Mouse (Mus musculus) erythroid progenitor cell, adult 5-6 weeks (primary cell): Measurements from ENCODE around the gene Mtf2. TPM values are rescaled to one million over a fixed set of nuclear protein-coding genes. Genes with fewer than 3 reads are reported as not detected.
"Not testable (repeated sequence)": the region's sequence is repeated elsewhere in the genome, so short reads cannot be mapped to it uniquely, and the experiment has no call there.

Source experiments
- ATAC-seq: replicated peaks from 2 replicates; pipeline ENCODE4 v1.8.0; 2016; ENCODE audit warnings: moderate number of reproducible peaks, mild to moderate bottlenecking, moderate TSS enrichment, inconsistent platforms; ENCODE audit not compliant: poor library complexity, low FRiP score, severe bottlenecking
- total RNA-seq, 2 experiments: library from RNA; stranded (forward) in 1 of 2; stranded (reverse) in 1 of 2; fragments of 150-400 nt in 1 of 2; fragments of 186-747, 209-891 nt in 1 of 2; gene quantifications; 2 replicates each; pipeline versions ENCODE4 v1.2.3 to v1.2.4; 2015 to 2017; ENCODE audit warnings: low replicate concordance in 2 of 2

Gene Mtf2
- total RNA-seq, 2 experiments from 2014 or later: 15.4 to 26.4 TPM

DNA sequence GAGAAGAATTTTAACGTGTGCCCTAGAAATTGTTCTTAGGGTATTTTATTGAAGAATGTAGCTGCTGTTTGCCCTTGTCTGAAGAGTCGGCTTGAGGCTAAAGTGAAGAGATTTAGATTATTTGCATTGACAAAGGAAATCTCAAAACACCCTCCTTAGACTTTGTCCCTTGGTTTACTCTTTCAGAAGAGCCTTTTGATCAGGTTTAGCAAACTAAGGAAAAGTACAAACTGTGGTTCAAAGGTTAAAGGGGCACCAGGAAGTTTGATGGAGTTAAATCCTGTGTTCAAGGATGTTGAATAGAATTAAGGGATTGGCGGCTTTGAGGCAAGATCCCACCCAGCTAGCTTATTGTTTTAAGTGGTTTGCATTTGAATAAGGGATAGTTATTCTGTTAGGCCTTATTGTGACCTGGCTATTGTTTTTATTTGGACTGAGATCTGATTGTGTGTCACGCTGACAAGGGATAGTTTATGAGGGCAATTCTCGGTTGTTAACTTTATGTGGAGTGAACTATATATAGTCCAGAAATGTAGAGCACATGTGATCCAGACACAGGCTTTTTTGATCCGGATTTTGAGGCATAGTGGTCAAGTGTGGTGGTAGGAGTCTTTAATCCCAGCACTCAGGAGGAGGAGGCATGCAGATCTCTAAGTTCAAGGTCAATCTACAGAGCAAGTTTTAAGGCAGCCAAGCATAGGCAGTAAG is 11.5 kb downstream of the Mtf2 start:
- no peak for ATAC-seq

DNA sequence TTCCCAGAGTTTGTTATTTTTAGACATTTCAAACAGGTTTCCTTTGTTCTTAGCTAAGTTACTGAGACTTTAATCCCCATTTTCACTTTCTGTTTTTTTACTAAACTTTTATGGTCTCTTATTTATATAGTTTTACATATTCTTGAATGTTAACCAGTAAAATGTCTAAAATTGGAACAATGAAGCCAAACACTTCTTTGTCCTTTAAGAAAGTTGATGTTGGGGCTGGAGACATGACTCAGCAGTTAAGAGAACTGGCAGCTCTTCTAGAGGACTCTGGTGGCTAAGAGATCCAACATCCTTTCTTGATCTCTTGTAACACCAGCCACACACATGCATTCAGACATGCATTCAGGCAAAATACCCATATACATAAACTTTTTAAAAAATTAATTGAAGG is 14.1 kb downstream of the Mtf2 start:
- ATAC-seq: 0 out of 2 replicates have a peak, but pooled peaks have one; percentile 52

DNA sequence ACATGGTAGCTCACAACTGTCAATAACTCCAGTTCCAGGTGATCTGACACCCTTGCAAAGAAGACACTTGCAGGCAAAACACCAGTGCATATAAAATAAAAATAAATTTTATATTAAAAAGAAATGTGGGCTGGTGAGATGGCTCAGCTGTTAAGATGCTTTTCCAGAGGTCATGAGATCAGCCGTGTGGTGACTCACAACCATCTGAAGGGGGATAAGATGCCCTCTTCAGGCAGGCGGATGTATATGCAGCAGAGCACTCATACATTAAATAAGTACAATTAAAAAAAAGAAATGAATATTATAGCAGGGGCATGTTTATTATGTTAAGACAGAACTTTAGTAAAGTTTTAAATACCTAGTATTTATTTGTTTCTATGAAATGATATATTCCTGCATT is 16.9 kb downstream of the Mtf2 start:
- ATAC-seq: no peak

DNA sequence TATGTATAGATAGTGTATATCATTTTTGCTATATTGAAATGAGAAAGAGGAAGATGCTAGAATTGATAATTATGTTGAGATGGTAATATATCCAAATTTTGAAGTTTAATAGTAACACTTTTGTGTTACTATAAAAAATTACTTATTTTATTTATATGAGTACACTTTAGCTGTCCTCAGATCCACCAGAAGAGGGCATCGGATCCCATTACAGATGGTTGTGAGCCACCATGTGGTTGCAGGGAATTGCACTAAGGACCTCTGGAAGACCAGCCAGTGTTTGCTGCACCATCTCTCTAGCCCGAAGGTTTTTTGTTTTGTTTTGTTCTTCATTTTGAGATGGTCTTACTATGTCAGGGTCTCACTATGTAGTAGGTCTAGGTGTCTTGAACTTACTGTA is 20.0 kb downstream of the Mtf2 start:
- ATAC-seq: no peak

DNA sequence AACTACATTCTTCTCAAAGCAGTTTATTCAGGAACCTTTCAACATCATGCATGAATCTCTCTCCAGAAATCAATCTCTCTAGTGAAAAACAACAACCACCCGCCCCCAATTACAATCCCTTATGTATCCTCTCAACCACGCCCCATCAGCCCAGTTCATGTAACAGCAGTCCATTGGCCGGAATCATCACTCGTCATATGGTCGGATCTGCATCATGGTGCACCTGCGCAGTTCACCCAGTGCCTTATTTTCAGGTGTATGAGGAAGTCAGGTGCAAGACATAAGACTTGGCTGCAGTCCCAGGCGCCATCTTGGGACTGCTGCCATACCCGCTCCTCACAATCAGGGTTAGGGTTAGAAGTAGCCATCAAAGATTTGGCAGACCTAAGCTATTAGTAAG is 27.3 kb downstream of the Mtf2 start:
- ATAC-seq: not testable (repeated sequence)

DNA sequence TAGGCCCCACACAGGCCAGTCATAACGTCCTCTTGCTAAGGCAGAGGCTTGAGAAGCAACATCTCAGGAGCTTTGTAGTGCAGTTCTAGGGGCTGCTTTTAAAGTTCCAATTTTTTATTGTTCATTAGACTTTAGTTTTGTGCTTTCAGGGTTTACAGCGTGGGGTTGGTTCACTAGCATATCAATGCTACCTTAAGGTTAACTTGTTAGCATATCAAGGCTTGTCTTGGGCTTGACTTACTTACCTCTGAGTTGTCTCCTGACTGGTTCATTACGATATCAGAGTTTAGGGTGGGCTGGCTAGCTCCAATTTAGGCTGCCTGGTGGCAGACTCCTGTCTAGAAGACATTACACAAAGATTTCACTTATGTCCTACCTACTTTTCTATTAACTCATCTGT is 32.2 kb downstream of the Mtf2 start:
- no peak for ATAC-seq

DNA sequence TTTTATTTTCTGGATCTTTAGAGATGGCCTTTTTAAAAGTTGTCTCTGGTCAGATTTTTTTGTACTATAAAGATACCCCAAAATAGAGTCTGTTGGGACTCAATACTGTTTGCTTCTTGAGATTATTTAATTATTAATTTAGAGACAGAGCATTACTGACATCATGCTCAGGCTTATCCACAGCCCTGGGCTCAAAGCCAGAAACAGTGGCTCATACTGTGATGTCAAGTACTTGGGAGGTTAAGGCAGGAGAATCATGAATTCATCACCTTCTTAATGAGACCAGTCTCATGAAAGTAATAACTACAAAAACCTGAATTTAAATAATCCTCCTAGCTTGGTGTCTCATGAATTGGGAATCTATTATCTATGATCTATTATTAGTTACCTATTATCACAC is 34.7 kb downstream of the Mtf2 start:
- no peak for ATAC-seq

DNA sequence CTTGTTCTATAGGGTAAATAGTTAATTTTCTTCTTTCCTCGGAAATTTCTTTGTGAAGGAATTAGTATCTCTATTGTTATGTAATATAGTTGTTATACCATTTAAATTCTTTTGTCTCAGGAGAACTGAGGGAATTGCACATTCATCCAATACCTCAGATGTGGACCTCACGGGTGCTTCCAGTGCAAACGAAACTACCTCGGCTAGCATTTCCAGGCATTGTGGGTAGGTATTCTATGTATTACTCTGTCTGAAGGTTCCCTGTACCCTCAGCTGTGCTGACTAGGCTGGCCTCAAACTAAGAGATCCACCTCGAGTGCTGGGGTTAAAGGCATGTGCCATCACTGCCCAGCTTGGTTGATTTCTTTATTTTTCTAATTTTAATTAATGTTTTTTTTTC is 38.8 kb downstream of the Mtf2 start:
- no peak for ATAC-seq

DNA sequence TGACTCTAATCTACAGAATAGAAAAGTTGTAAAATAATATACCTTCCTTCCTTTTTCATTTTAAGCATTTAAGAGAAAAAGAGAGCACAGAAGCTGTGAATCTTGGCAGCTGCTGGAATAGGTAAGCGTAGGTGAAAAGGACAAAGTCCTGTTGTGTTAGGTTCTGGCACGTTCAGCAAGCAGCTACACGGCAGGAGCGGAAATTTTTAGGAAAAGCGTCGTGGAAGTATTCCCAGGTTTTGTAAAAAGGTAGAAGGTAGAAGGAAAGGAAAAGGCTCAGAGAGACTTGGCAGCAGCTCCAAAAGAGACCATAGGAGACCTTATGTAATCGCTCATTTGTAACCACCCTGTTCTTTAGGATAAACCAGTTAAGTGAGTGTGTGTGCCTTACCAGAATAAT is 43.9 kb downstream of the Mtf2 start:
- no peak for ATAC-seq

DNA sequence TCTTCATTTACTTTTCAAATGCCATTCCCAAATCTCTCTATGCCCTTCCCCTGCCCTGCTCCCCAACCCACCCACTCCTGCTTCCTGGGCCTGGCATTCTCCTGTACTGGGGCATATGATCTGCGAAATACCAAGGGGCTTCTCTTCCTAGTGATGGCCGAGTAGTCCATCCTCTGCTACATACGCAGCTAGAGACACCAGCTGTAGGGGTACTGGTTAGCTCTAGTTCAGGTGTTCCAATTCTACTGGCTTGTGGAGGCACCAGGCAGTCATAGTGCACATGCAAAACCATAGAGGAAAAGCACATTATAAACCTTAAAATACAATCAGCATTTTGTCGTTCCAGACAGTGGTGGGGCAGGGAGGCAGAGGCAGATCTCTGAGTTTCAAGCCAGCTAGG is 52.2 kb downstream of the Mtf2 start:
- ATAC-seq: no peak

DNA sequence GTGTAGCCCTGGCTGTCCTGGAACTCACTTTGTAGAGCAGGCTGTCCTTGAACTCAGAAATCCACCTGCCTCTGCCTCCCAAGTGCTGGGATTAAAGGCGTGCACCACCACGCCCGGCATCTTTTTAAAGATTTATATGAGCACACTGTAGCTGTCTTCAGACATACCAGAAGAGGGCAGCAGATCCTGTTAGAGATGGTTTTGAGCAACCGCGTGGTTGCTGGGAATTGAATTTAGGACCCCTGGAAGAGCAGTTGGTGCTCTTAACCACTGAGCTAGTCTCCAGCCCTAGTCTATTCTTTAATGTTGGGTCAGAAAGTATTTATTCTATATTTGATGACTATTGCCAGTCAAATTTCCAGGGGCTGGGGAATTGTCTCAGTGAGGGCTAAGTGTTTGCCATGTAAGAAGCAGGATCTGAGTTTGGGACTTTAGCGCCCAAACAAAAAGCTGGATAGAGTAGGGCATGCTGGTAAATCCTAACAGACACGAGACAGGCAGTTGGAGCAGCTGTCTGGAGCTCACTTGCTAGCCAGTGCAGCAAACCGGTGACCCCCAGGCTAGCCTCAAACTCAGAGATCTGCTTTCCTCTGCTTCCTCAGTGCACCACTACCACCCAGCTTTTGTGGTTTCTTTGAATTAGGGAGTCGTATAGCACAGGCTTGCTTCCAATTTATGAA is 54.9 kb downstream of the Mtf2 start:
- ATAC-seq: no peak

DNA sequence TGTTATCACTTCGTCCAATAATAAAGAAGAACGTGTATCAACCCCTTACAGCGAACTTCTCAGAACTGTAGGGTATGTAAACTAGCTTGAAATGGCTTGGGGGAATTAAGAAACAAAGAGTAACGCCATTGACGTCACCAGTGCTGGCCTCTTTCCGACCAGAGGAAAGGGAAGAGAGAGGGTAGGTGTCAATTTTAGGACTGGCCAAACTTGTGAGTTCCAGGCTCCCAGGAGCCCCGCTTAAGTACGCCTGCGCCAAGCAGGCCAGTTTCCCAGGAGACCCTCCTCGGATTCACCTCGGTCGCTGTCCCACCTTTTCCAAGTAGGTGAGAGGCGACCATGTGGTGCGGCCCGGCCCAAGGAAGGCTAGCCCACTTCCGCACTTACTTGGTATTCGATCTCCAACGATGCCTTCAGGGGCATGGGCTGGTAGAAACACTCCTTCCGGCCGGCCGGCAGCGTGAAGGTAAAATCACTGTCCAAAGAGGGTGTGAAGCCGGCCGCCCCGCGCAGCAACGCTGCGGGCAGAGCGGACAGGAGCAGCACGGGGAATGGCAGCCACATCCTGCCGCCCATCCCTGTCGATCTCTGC is 66.5 kb downstream of the Mtf2 start:
- peak; percentile 70 for ATAC-seq

DNA sequence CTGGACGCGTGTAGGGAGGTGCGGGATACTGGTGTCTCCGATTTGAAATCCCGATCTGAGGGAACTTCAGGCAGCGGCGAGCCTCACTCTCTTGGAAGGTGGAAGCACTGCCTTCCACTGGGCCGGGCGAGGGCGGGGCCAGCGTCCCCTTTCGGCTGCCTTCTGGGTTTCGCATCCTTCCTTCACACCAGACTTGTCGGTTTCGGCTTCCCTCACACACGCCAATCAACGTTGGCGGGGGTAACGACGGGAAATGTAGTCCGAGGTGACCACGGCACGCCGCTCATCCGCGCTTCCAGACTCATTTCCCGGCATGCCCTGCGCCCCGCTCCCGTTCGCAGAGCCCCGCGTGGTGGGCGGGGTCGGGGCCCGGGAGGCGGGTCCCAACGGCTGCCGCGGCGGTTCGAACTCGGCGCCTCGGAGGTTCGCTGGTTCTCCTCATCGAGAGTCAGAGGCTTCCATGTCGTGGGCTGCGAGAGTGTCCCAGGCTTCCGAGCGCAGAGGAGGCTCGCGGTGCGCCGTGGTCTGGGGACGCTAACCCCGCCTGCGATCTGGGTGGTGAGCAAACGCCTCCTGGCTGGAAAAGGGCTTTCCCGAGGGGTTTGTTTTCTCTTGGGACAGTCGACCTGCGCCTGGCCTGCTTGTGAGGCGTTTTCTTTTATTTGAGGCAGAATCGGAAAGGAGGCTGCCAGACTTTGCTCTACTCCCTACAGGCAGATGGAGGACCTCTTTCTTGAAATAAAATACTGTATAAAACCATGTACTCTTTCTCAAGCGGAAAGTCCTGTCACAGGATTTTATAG is 67.2 kb downstream of the Mtf2 start, which contains the start of the genes Tmed5 and Ccdc18:
Gene Tmed5 (minus strand): TSS at position 180 of the 803 bp plus-strand sequence.
Gene Ccdc18 (plus strand): TSS at position 435 of the 803 bp plus-strand sequence.
- ATAC-seq: peak; percentile 95

DNA sequence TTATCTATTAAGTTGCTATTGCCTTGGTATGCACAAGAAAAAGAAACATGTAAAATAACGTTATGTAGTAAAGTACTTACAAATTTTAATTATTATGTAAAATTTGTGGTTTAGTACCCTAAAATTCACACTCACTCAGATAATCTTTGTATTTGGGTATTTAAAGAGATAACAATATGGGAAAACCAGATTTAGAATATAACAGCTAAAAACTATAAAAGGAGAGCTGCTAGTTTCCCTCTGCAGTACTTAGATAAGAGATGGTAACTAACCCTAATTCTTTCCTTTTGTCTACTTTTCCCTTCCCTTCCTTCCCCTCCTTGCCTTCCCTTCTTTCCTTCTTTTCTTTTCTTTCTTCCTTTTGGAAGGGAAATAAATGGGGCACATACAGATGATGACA is 87.1 kb downstream of the Mtf2 start:
- ATAC-seq: no peak

Other genes starting within 250 kb of the Mtf2 start
- not detected in 2 replicates for gene Ube2d2b, start 235.6 kb upstream of the Mtf2 start, total RNA-seq (2015; ENCODE audit: low replicate concordance)
- gene Ube2d2b, start 235.6 kb upstream of the Mtf2 start, total RNA-seq (2017; ENCODE audit: low replicate concordance): 1.0 TPM in 1 of 2 replicates, not detected in the other
- 287 and 323 TPM in 2 replicates for gene Evi5, start 190.6 kb upstream of the Mtf2 start, total RNA-seq (2015; ENCODE audit: low replicate concordance)
- gene Evi5, start 190.6 kb upstream of the Mtf2 start, total RNA-seq (2017; ENCODE audit: low replicate concordance): 445 and 526 TPM in 2 replicates
- gene Rpl5, start 165.2 kb upstream of the Mtf2 start, total RNA-seq (2015; ENCODE audit: low replicate concordance): 117 and 187 TPM in 2 replicates
- 70.6 and 101 TPM in 2 replicates for gene Rpl5, start 165.2 kb upstream of the Mtf2 start, total RNA-seq (2017; ENCODE audit: low replicate concordance)
- gene Fam69a, start 78.6 kb upstream of the Mtf2 start, total RNA-seq (2015; ENCODE audit: low replicate concordance): 34.4 and 36.8 TPM in 2 replicates
- gene Fam69a, start 78.6 kb upstream of the Mtf2 start, total RNA-seq (2017; ENCODE audit: low replicate concordance): 10.4 and 26.4 TPM in 2 replicates
- gene Tmed5, start 66.9 kb downstream of the Mtf2 start, total RNA-seq (2015; ENCODE audit: low replicate concordance): 16.6 and 29.3 TPM in 2 replicates
- 11.2 and 13.2 TPM in 2 replicates for gene Tmed5, start 66.9 kb downstream of the Mtf2 start, total RNA-seq (2017; ENCODE audit: low replicate concordance)
- gene Ccdc18, start 67.2 kb downstream of the Mtf2 start, total RNA-seq (2015; ENCODE audit: low replicate concordance): 45.3 and 53.3 TPM in 2 replicates
- 53.3 and 93.4 TPM in 2 replicates for gene Ccdc18, start 67.2 kb downstream of the Mtf2 start, total RNA-seq (2017; ENCODE audit: low replicate concordance)
- 40.7 and 42.2 TPM in 2 replicates for gene Dr1, start 203.2 kb downstream of the Mtf2 start, total RNA-seq (2015; ENCODE audit: low replicate concordance)
- 23.1 and 27.9 TPM in 2 replicates for gene Dr1, start 203.2 kb downstream of the Mtf2 start, total RNA-seq (2017; ENCODE audit: low replicate concordance)
- gene Pigg, start 246.9 kb downstream of the Mtf2 start, total RNA-seq (2015; ENCODE audit: low replicate concordance): 2.5 and 3.2 TPM in 2 replicates
- 2.7 and 4.5 TPM in 2 replicates for gene Pigg, start 246.9 kb downstream of the Mtf2 start, total RNA-seq (2017; ENCODE audit: low replicate concordance)